Mouse (Mus musculus) spleen, adult 2 months (tissue): ENCODE results near the gene Calm3. TPM values are rescaled to one million over a fixed set of nuclear protein-coding genes. Genes with fewer than 3 reads are reported as not detected.
A peak's percentile ranks its signal among the peaks of the same experiment; 100 is the strongest.

Experiments
- DNase-seq, 2 experiments: peaks; one replicate each; pipeline versions ENCODE4 v3.0.0 to v3.0.0-alpha.2; 2012 to 2021; ENCODE audit warnings: low spot score in 2 of 2, low read depth in 1 of 2
- H3K27ac ChIP-seq: fragments of 200-500 bp; 2 replicates; pipeline ENCODE4 v1.5.1; 2012; ENCODE audit warnings: low read length, inconsistent platforms; ENCODE audit not compliant: insufficient read depth
- H3K27me3 ChIP-seq: fragments of 200-500 bp; 2 replicates; pipeline ENCODE4 v1.6.1; 2012; ENCODE audit warnings: mild to moderate bottlenecking, moderate library complexity, low read length, inconsistent platforms; ENCODE audit not compliant: control insufficient read depth, insufficient read depth
- H3K36me3 ChIP-seq: fragments of 200-500 bp; 2 replicates; pipeline ENCODE4 v1.6.1; 2012; ENCODE audit warnings: mild to moderate bottlenecking, low read length, inconsistent platforms; ENCODE audit not compliant: control insufficient read depth, insufficient read depth
- H3K4me1 ChIP-seq: fragments of 200-500 bp; 2 replicates; pipeline ENCODE4 v1.6.1; 2011; ENCODE audit warnings: inconsistent platforms; ENCODE audit not compliant: control insufficient read depth, insufficient read depth, insufficient read length
- H3K4me3 ChIP-seq: fragments of 200-500 bp; 2 replicates; pipeline ENCODE4 v1.5.1; 2011; ENCODE audit warnings: mild to moderate bottlenecking, inconsistent platforms; ENCODE audit not compliant: insufficient read depth, insufficient read length; ENCODE audit errors: extremely low read depth
- CTCF ChIP-seq: fragments of 200-500 bp; IDR thresholded peaks from 2 replicates; pipeline ENCODE4 v1.5.1; 2011; ENCODE audit warnings: mild to moderate bottlenecking, inconsistent platforms; ENCODE audit not compliant: insufficient read depth, insufficient read length, insufficient replicate concordance; ENCODE audit errors: extremely low read depth
- POLR2A ChIP-seq: fragments of 200-500 bp; IDR thresholded peaks from 2 replicates; pipeline ENCODE4 v1.6.1; 2011; ENCODE audit warnings: low read depth, low read length, inconsistent platforms
- WGBS: fragments of 180-500 bp; shearing (Covaris S2); methylation state at CpG from one replicate; pipeline ENCODE4 v1.1.7; 2018; 5-methylcytosine and 5-hydroxymethylcytosine counted together
- polyA plus RNA-seq: library from polyadenylated mRNA; depleted of rRNA; stranded (reverse); fragments of >200 nt; gene quantifications from 2 replicates; pipeline ENCODE4 v1.2.3, GENCODE M21; 2012

Calm3 gene
- polyA plus RNA-seq, 1 experiment, result 166 TPM

DNA sequence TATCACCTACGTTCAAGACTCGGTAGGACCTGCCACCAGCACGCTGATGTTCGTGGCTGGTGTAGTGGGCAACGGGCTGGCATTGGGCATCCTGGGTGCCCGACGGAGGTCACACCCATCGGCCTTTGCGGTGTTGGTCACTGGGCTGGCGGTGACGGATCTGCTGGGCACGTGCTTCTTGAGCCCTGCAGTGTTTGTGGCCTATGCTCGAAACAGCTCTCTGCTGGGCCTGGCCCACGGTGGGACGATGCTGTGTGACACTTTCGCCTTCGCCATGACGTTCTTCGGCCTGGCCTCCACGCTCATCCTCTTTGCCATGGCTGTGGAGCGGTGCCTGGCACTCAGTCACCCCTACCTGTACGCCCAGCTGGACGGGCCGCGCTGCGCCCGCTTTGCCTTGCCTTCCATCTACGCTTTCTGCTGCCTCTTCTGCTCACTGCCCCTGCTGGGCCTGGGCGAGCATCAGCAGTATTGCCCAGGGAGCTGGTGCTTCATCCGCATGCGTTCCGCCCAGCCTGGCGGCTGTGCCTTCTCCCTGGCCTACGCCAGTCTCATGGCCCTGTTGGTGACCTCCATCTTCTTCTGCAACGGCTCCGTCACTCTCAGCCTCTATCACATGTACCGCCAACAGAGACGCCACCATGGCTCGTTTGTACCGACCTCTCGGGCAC is 16.9 kb downstream of the Calm3 start:
- 90% methylated on average over 41 of the region's 41 CpGs for WGBS
- H3K4me3 ChIP-seq, result no peak overlapping the region
- no peak for DNase-seq

DNA sequence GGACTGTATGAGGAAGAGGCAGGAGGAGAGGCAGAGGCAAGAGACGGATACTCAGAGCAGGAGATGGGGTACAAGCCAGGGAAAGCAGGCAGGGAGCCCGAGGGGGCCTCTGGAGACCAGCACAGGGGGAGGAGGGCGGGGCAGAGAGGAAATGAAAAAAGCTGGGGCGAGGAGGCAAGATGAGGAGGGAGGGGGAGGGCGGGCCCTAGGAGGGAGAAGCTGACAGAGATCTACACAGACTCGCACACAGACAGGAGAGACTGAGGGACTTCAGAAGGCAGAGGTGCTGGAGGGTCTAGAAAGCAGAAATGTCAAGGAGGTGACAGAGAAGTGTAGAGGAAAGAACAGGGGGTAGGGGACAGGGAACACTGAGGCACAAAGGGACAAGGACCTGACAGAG is 17.6 kb downstream of the Calm3 start, which contains the start of gene Ptgir:
Gene Ptgir (plus strand): TSS at position 210 of the 400 bp plus-strand sequence.
- no peaks in the 10 kb centered on the region for H3K27me3 ChIP-seq
- 11% methylated on average over 6 of the region's 6 CpGs for WGBS
- no peak within 1 kb of the TSS for H3K4me3 ChIP-seq
- no peak for TF ChIP-seq POLR2A
- no peak for TF ChIP-seq CTCF
- no peaks in the 10 kb centered on the region for H3K36me3 ChIP-seq
- H3K4me1 ChIP-seq, result peaks cover 17% of the 10 kb centered on the region
- peak within 1 kb of the TSS; percentile 49 for H3K27ac ChIP-seq
- no peak for DNase-seq

More for the DNA sequence above, 16.9 kb downstream of the Calm3 start:
- Histone ChIP-seq H3K27ac (peak overlapping the region; percentile 10; the same call in 1 of the 2 replicates), H3K27me3 (no peaks in the 10 kb centered on the region), H3K4me1 (peaks cover 16% of the 10 kb centered on the region), H3K36me3 (no peaks in the 10 kb centered on the region)
- TF ChIP-seq CTCF, result no peak
- no peak for TF ChIP-seq POLR2A

DNA sequence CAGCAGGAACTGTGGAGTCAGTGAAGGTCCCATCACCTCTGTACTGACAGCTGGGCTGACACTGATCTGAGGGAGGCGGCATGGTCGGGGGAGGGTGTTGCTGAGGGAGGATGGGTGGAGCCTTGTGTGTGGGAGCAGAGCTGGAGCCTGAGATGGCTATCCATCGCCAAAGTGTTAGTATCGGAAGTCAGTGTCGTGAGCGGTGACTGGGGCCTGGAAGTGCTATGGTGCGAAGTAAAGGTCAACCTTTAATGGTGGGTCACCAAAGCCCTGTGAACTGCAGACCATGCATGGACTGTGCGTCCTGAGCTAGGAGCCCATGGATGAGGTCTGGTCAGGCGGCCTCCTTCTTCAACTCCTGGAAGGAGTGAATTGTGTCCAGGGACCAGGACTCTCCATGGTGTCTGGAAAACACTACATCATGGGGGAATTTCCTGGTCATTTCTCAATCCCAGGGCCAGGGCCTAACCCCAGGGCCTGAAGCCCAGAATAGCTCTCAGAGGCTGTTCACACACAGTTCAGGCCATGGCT is 18.4 kb downstream of the Calm3 start:
- 78% methylated on average over 9 of the region's 9 CpGs for WGBS
- Histone ChIP-seq H3K4me1 (peaks cover 17% of the 10 kb centered on the region), H3K27ac (peak overlapping the region; percentile 49), H3K36me3 (no peaks in the 10 kb centered on the region), H3K4me3 (no peak overlapping the region), H3K27me3 (no peaks in the 10 kb centered on the region)
- TF ChIP-seq POLR2A, result no peak
- no peak for TF ChIP-seq CTCF
- no peak for DNase-seq

DNA sequence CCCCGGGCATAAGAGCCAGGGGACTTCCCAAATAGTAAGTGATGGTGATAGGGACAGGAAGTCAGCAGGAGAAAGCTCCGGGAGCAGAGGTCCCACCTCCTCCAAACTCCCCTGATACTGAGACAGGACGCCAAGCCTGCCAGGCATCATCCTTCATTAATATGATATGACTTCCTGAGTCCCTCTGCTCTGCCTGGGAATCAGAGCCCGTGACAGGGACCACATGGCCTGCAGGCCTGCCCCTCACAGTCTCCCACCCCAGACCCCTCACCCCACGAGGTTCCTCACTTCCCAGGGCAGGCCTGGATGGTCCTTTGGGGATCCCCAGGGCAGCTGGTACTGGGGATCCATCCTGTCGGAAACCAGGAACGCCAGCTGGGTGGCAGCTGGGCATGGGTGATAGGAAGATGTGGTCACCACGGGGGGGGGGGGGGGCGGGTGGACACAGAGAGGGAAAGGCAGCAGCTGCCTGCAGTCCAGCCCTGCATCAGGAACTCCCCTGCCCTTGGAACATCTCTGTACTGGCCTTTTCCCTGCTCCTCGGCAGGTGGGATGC is 19.7 kb downstream of the Calm3 start:
- no peak for DNase-seq
- H3K36me3 ChIP-seq, result no peaks in the 10 kb centered on the region
- no peak overlapping the region for H3K4me3 ChIP-seq
- no peaks in the 10 kb centered on the region for H3K27me3 ChIP-seq
- WGBS, result 66% methylated on average over 9 of the region's 10 CpGs
- H3K27ac ChIP-seq, result no peak overlapping the region
- H3K4me1 ChIP-seq, result peaks cover 17% of the 10 kb centered on the region
- no peak for TF ChIP-seq CTCF

DNA sequence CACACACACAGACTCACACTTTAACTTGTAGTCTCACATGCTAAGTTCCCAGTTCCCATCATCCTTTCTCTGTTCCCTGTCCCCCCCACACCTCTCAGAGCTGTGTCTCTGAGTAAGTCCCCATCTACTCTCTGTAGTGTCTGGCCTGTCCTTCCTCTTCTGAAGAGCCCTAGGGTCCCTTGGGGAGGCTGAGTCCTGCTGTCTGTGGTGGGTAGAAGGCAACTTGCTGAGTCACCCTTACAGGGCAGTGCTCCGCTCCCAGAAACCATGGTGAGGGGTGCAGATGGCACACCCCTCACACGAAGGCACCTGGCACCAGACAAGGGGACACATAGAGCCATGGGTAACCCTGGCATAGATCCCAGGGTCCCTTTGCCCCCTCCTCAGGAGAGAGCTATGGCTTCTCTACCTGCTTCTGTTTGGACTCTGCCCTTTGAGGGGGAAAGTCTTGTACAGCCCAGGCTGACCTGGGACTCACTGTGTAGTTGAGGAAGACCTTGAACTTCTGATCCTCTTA is 20.4 kb downstream of the Calm3 start:
- Histone ChIP-seq H3K4me3 (no peak overlapping the region), H3K27me3 (no peaks in the 10 kb centered on the region), H3K4me1 (peaks cover 17% of the 10 kb centered on the region), H3K36me3 (no peaks in the 10 kb centered on the region), H3K27ac (no peak overlapping the region)
- no peak for DNase-seq
- 26% methylated on average over 2 of the region's 2 CpGs for WGBS
- TF ChIP-seq POLR2A (no peak), CTCF (no peak)

DNA sequence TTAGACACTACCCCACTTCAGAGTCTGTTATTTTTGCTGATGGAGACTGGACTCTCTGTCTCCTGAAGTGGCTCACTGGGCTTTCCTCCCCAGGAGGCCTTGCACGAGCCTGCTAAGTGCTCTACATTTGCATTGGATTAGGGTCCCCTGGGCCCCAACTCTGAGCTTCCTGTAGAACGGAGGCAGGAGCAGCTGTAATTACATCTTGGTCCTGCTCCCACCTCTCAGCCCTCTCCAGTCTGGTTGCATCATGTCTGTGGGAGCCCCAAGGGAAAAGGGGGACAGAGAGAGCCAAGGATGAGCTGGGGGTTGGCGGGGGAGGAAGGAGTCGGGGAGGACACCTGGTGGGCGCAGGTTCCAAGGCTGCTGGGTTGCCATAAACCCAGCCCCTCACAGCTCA is 23.4 kb downstream of the Calm3 start:
- 47% methylated on average over 5 of the region's 5 CpGs for WGBS
- no peak overlapping the region for H3K4me3 ChIP-seq
- TF ChIP-seq CTCF (no peak), POLR2A (no peak)
- DNase-seq, result no peak
- peaks cover 3% of the 10 kb centered on the region; the same call in 1 of the 2 replicates for H3K4me1 ChIP-seq
- H3K27me3 ChIP-seq, result no peaks in the 10 kb centered on the region
- no peaks in the 10 kb centered on the region for H3K36me3 ChIP-seq
- no peak overlapping the region for H3K27ac ChIP-seq

DNA sequence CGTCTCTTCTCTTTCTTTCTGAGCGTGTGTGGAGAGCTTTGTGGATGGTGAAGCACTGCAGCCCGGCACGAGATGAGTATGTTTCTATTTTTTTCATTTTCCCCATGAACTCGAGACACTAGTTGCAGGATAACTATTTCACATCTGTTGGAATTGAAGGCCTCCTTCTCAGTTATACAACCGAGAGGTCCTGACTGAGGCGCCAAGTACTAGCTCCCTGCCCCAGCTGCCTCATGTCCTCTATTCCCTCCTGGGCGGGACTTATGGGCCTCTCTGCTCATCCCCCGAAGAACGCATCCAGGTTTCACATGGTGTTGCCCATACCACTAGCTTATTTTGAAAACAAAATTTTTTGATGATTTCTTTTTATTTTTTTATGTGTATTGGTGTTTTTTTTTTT is 28.4 kb downstream of the Calm3 start:
- no peak overlapping the region for H3K4me3 ChIP-seq
- WGBS, result 43% methylated on average over 10 of the region's 10 CpGs
- DNase-seq, result no peak
- peaks cover 5% of the 10 kb centered on the region; the same call in 1 of the 2 replicates for H3K4me1 ChIP-seq
- H3K27me3 ChIP-seq, result peaks cover 7% of the 10 kb centered on the region; the same call in 1 of the 2 replicates
- TF ChIP-seq CTCF (no peak), POLR2A (no peak)
- H3K36me3 ChIP-seq, result no peaks in the 10 kb centered on the region
- no peak overlapping the region for H3K27ac ChIP-seq
